17 mouse cellular contexts compared by ENCODE assay signal in the genomic region with DNA sequence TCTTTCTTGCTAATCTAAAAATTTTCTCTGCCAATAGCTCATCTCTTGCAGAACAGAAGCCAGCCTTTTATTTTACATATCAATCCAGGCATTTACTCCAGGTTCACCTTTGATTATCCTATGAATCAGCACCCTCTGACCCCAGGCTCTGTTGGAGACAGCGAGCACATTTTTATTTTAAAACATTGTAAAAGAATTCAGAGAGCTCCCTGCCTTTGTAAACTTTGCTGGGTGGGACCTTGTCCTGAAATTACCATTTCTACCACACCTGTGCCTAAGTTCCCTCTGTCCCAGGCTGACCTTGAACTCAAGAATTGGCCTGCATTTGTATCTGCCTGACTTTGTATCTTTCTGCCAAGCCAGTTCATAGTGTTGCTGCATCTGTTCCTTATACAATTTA. TPM values are rescaled to one million over a fixed set of nuclear protein-coding genes. Genes with fewer than 3 reads are reported as not detected.
"Had no signal": no experiment of that assay in that cellular context is flagged by ENCODE, and none has a peak within 500 bp of the region (broad histone marks: within the 10 kb centered on the region; RNA-seq: fewer than 3 reads in every experiment).

No protein-coding gene starts in this region.

- H3K4me3 ChIP-seq: lung, embryonic 15.5 days; megakaryocyte, embryonic 14.5 days; midbrain, embryonic 13.5 days; midbrain, embryonic 15.5 days; neural tube, embryonic 12.5 days; stomach, embryonic 15.5 days had no signal

- H3K9ac ChIP-seq: lung, embryonic 15.5 days; midbrain, embryonic 13.5 days; midbrain, embryonic 15.5 days; neural tube, embryonic 12.5 days; stomach, embryonic 15.5 days had no signal

- H3K4me1 ChIP-seq: lung, embryonic 15.5 days; megakaryocyte, embryonic 14.5 days; midbrain, embryonic 13.5 days; midbrain, embryonic 15.5 days; neural tube, embryonic 12.5 days; stomach, embryonic 15.5 days had no signal

- H3K9me3 ChIP-seq: lung, embryonic 15.5 days; megakaryocyte, embryonic 14.5 days; midbrain, embryonic 13.5 days; midbrain, embryonic 15.5 days; neural tube, embryonic 12.5 days; stomach, embryonic 15.5 days had no signal

- DNase-seq: lung, adult 2 months; lung, postnatal 14 days; lung, postnatal 36 days; right cerebral cortex, postnatal 14 days; thymus, adult 2 months; thymus, postnatal 14 days; thymus, postnatal 36 days had no signal

- H3K27ac ChIP-seq: lung, embryonic 15.5 days; macrophage; midbrain, embryonic 13.5 days; midbrain, embryonic 15.5 days; neural tube, embryonic 12.5 days; stomach, embryonic 15.5 days; stomach, postnatal 0 days had no signal

- H3K36me3 ChIP-seq: lung, embryonic 15.5 days; midbrain, embryonic 13.5 days; midbrain, embryonic 15.5 days; neural tube, embryonic 12.5 days; stomach, embryonic 15.5 days had no signal

RNA-seq across cellular contexts. Expression of a gene that starts 17.0 kb away (rescaled TPM):
- total RNA-seq: monocyte, adult 5-6 weeks; neutrophil, adult 5-6 weeks had no signal
